Mouse (Mus musculus) adipocyte (in vitro differentiated cells): ENCODE data around the gene Utp4.
"Not testable (repeated sequence)": the region's sequence is repeated elsewhere in the genome, so short reads cannot be mapped to it uniquely, and the experiment has no call there.

ENCODE experiments used
- DNase-seq: peaks from one replicate; pipeline ENCODE4 v3.0.0-alpha.2; 2016; ENCODE audit warnings: low spot score

Utp4 gene

GRCm38 (mm10) chr8:106893481-106894156, at the start of gene Utp4:
TSS of gene Utp4 (plus strand) at chr8:106893636.
- DNase-seq = peak; percentile 83

GRCm38 (mm10) chr8:106850034-106850433, 43.4 kb upstream of the Utp4 start:
- no peak for DNase-seq

GRCm38 (mm10) chr8:106854534-106855241, 38.7 kb upstream of the Utp4 start:
- DNase-seq = peak; percentile 86

GRCm38 (mm10) chr8:106855242-106855562, 38.2 kb upstream of the Utp4 start:
- DNase-seq = no peak

DNA sequence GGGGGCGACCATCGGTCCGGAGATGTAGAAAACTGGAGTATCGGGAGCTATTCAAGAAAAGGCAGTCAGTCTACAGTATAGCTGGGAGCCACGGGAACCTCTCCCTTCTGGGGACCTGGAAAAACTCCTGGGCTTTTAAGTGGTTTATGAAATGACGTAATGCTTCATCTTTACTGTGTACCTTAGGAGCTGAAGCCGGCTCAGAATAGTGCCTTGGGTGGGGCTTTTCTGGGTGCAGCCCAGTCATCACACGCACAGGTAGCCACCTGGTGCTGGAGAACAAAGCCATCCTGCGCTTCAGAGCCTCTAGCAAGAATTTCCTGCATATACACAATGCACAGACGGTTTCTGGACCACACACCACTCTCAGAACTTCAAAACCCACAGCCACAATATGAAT, 30.6 kb upstream of the Utp4 start:
- no peak for DNase-seq

DNA sequence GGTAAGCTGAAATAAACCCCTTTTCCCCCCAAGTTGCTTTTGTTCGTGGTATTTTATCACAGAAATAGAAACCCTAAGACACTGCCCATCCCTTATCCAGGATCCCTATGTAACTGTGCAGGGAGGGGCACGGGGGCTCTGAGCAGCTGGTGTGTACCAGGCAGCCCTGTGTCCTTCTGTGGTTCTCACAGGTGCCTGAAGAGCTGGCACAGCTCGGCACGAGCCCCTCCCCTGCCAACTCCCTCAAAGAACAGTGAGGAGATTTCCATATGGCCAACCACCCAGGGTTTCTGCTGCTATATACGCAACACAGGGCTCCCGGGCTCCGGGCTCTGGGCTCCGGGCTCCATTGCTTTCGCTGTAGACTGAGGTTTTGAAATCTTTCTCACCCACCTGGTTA, 28.1 kb upstream of the Utp4 start:
- DNase-seq = no peak

DNA sequence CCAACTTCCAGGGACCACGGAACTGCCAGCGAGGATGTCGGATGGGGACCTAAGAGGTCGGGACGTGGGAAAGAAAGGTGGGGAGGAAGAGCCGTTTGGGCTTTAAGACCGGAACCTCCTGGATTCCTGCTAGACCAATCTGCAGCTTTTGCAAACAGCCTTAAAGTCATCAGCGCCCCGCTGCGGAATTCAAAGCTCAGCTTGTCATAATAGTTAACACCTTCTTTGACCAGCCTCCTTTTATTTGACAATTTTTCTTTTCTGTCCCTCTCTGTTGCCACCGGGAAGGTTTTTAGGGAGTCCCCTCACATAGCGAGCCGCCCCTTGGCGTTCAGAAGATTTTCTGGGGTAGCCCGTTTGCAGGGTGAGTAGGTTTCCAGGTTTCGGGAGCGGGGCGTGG, 23.4 kb upstream of the Utp4 start, which contains the start of gene Has3:
Gene Has3 (plus strand): TSS at position 192 of the 400 bp plus-strand sequence.
- DNase-seq = no peak

DNA sequence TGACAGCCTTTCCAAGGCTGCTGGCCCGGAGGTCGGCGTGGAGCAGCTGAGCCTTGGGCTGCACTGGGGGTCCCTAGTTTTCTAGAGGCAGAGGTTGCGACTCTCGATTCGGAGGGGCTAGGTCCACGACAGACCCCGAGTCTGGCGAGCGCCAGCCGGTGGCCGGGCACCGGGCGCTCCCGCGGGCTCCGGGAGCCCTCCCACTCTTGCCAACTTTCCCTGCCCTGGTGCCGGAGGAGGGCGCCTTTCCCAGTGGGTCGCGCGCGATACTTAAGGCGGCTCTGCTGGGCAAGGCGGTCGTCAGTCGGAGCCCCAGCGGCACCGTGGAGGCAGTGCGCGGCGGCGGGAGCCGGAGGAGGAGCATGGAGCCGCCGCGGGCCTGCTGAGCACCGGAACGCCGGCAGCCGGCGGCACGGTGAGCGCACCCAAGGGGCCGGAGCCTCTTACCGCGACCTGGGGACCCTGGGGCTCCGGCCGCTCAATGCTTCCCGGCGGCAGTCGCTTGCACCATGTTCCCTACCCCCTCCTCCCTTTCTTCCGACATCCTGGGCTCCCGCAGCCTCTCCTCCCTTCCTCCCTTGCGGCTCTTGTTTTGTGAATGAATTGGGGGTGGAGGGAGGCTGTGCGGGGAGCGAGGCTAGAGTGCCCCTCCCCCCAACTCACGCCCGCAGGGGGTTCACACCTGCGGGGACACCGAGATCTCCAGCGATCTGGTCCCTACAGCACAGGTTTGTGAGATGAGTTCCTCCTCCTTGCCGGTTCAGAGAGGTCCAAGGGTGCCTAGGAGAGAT, 22.7 kb upstream of the Utp4 start:
- no peak for DNase-seq

DNA sequence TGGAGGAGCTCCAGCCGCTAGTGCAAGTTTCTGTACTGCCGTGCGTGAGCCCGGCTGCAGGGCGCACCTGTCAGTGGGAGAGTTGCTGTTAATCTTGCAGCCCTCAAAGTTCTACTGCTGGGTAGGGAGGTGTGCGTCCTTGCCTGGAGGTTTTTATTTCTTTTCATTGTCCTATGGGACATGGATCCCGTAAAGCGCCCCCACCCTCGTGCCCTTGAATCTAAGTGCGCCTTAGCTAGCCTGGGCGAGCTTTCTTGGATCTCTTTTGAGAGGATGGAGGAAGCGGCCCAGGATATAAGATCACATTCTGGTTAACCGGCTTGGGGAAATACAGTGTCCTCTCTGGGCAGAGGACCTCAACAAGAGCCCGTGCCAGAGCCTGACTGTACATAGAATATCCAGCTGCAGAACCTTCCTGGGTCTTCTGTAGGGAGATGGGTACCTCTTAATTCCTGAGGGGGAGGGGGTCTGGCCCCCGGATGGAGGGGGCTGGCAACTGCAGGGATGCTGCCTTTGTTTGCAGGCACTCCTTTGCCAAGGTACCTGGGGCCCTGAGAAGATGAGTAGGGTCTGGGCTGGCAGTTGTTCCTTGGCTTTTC, 22.0 kb upstream of the Utp4 start:
- DNase-seq = no peak

- no peak for DNase-seq
Measured at GRCm38 (mm10) chr8:106871931-106872371, 21.5 kb upstream of the Utp4 start.

DNA sequence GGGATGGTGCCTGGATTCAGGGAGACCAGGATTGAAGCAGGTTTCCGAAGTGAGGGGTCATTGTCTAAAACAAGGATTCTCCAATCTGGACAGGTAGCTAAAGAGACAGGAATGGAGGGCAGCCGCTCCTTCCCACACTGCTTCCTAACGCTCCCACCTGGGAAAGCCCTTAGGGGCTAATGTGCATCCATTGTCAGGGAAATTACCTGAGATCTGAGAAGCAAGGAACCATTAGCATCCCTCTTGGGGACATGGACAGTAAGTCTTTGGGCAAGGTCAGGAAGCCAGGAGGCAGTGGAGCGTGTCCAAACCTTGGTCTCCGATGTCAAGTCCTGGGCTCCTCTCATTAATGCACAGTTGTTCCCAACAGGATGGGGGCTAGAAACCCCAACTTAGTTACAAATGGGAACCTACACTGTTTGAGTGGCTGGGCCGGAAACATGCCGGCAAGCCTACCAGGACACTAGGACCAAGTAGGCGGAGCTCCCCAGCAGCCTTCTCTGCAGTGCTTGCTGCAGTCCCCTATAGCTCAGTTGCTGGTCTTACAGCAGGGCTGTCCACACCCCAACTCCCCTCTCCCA, 20.9 kb upstream of the Utp4 start:
- DNase-seq = no peak

DNA sequence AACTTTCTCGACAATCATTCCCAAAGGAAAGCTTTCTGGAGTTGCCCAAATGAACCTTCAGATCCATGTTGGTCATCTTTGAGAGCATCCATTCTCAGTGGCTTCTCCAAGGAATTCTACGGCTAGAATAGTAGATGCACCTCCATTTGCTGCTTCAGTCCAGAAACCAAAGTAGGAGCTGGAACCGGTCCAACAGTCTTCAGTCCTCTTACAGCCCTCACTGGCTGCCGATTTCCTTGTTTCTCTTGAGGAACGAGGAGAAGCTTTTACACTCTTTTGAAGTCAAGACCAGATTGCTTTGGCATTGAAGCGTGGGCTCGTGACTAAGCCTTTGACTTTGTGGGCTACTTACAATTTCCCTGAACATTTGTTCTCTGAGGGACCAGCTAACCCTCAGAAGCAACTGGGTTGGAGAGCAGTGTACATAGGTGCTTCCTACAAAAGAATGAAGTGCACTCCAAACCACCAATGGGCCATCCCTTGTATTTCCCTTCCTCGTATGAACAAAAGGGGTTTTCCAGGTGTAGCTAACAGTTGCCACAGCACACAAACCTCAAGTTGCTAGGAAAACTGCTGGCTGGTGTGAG, 13.2 kb upstream of the Utp4 start:
- DNase-seq = no peak

GRCm38 (mm10) chr8:106884094-106884493, 9.3 kb upstream of the Utp4 start:
- DNase-seq = not testable (repeated sequence)

DNA sequence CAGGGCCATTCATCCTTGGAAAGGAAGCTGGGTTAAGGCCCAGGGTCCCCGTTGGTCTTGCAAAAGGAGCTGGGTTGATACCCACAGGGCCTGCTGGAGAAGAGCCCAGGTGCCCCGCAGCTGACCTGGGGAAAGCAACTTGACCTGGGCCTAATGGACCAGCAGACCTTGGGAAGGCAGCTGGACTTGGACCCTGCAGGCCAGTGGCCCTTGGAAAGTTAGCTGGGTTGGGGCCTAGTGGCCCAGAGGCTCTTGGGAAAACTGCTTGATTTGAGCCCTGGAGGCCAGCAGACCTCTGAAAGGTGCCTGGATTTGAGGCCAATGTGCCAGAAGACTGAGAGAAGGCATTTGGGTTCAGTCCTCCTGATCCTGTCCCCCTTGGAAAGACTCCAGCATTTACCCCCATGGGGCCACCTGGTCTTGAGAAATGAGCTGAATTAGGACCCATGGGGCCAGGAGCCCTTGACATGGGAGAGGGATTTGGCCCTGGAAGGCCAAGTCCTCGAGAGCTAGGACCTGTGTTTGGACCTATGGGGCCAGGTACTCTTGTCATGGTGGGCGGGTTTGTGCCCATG, 8.5 kb upstream of the Utp4 start:
- not testable (repeated sequence) for DNase-seq

DNA sequence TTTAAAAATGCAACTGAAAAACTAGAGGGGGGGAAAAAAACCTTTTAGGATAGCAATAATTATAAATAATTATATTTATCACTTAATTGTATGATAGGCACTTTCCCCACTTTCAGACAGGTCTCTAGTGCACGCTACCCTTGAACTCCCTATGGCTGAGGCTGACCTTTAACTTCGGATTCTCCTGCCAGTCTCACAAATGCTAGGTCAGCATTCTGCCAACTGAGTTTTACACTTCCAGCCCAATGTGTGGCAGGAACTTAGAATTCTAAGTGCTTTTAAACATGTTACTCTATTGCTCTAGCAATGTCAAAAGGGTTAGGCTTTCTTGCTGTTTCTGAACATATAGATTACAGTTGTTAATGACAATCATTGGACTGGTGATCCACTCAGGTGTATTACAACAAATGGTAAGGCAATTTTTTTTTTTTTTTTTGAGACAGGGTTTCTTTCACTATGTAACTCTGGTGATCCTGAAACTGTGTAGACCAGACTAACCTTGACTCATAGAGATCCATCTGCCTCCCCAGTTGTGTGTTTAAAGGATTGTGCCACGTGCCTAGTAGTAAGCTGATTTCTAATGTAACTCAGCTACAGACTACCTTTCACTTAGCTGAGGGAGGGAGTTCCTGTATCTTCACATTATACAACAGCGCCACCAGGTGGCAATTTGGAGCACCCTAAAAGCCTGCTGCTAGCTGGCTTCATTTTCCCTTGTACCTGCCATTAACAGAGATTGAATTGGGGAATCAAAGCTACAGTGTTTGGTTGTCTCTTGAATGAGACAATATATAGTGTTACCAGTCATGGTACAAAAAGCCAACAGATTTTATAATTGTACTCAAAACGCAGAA, 5.9 kb upstream of the Utp4 start:
- DNase-seq = peak; percentile 95

GRCm38 (mm10) chr8:106888803-106889202, 4.6 kb upstream of the Utp4 start:
- no peak for DNase-seq

DNA sequence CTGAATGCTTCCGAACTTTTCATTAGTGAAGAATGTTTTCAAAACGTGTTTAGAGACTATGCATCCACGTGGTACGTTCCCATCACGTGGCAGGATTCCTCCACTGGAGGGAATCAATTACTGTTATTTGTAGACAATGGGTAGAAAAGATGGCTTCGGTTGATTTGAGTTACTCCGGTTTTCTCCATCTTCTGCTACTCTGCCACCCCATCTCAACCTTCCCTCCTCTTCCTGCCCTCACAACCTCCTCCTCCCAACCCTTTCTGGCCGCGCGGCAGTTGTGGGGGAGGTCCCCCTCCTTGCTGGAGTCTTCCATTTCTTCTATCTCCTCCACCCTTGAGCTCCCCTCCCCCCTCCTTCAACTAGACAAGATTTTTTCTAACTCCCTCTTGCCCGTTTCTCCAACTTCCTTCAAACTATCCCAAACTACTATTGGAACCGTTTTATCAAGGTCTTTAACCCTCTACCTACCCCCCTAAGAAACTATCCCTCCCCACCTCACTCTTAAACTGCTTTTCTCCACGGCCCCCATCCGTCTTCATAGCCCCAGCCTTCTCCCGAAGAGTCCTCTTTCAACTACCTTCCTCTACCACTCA, 1.1 kb upstream of the Utp4 start:
- DNase-seq = peak; percentile 65

GRCm38 (mm10) chr8:106892806-106893451, 507 bp upstream of the Utp4 start:
- peak; percentile 55 for DNase-seq

DNA sequence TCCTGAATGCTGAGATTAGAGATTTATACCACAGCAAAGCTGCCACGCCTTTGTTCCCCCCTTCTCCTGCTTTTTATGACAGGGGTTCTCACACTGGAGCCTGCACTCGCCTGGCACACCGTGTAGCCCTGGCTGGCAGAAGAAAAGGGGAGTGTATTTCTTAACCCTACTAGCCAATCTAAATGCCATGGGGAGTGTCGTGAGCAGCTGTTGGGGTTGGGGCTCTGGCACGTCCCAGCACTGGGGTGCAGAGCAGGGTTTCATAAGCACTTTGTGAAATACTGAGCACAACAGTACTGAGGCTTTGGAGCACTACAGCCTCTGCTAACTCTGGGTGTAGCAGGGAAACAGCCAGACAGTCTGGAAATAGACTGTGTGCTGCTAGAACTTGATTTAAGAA, 6.0 kb downstream of the Utp4 start:
- DNase-seq = peak; percentile 62
